Mouse (Mus musculus) liver, adult 2 months (tissue): ENCODE measurements around the gene Hoxc12.

Source experiments
- CTCF ChIP-seq: fragments of 200-500 bp; IDR thresholded peaks from 2 replicates; pipeline ENCODE4 v1.5.1; 2011; ENCODE audit warnings: low read depth, low read length, control low read depth
- POLR2A ChIP-seq: fragments of 200-500 bp; IDR thresholded peaks from 2 replicates; pipeline ENCODE4 v1.6.1; 2011; ENCODE audit warnings: low read length, control low read depth; ENCODE audit not compliant: insufficient read depth; ENCODE audit errors: extremely low read depth

- TF ChIP-seq POLR2A (no peak), CTCF (no peak)
Observed at GRCm38 (mm10) chr15:102972254-102972653, 35.7 kb downstream of the Hoxc12 start.
